Mouse (Mus musculus) G1E-ER4 (cell line): ENCODE data around the gene Golga5. TPM values are rescaled to one million over a fixed set of nuclear protein-coding genes. Genes with fewer than 3 reads are reported as not detected.

ENCODE experiments used
- GATA1 ChIP-seq: IDR thresholded peaks from one replicate; pipeline ENCODE4 v1.8.0; 2012; ENCODE audit warnings: low read length, inconsistent platforms
- polyA plus RNA-seq: library from polyadenylated mRNA; stranded (reverse); fragments of >175 nt; gene quantifications from 2 replicates; pipeline ENCODE4 v1.2.3, GENCODE M21; 2012

Golga5 gene
- polyA plus RNA-seq, 1 experiment: 8.3 TPM

GRCm38 (mm10) chr12:102521777-102522319, 52.9 kb downstream of the Golga5 start:
- no peak for TF ChIP-seq GATA1

- TF ChIP-seq GATA1: no peak
Measured at GRCm38 (mm10) chr12:102524216-102524615, 55.3 kb downstream of the Golga5 start.

DNA sequence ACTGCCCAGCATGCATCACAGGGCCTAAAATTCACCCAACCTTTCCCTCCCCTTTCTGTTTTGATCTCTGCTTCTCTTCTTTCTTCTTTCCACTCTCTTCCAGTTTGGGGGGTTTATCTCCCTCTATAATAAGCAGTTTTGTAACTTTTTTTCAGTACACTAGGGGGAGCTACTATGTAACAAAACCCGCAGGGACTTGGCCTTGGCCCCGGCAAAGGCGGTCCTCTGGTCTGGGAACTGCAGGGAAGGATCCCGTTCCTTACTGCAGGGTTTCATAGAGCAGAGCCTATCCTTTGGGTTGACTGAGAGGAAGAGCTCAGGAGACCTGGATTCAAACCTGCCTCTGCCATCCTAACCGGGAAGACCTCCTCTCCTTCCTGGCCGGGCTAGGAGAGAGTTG, 55.8 kb downstream of the Golga5 start:
- TF ChIP-seq GATA1: no peak

- TF ChIP-seq GATA1: no peak
Measured at GRCm38 (mm10) chr12:102527989-102528388, 59.1 kb downstream of the Golga5 start.

DNA sequence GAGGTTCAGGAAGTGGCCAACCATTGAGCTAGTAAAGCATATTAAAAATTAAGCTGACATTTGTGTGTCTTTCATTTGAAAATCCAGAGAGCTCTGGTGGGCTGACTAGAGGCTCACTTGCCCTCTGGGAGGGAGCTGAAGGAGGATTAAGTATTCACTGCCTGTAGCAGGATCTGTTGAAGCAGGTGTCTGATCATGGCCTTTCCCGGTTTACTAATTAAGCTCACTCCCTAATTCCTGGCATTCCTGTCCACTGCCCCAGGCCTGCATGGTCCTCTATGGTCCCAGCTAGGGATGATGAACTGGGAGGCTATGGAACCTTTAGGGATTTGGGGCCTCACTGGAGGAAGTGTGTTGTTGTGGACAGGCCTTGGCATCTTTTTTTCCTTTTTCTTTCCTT, 66.9 kb downstream of the Golga5 start:
- TF ChIP-seq GATA1: no peak

GRCm38 (mm10) chr12:102540278-102540677, 71.3 kb downstream of the Golga5 start:
- TF ChIP-seq GATA1: no peak

DNA sequence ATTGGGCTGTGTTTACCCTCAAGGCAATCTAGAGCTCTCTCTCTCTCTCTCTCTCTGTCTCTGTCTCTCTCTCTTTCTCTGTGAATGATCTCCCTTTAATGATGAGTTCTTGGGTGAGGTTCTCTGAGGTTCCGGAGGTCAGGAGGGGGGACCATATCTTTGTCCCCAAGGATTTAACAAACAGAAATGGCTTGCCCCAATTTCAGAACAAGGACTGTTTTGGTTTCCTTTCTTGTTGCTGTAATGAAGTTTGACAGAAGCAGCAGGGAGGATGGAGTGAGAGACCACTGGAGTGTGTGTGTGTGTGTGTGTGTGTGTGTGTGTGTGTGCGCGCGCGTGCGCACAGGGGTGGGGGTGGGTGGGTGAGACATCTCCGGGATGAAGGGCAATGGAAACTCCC, 72.2 kb downstream of the Golga5 start:
- TF ChIP-seq GATA1: no peak

DNA sequence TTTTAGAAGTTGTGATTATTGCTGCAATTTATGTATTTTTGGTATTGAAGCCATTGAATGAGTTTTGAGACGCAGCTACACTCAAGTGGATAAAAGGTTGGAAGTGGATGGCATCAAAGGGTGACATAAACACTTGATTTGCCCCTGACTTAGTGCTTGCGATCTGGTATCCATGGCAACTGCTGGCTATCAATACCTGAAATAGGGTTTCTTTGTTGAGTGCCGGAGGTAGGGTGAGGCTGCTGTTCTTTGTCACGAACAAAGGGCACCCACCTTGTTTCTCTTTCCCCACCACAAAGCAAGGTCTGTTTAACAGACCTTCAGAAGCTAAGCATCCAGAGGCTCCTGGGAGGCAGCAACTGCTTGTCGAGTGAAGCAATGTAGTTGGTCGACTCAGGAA, 76.2 kb downstream of the Golga5 start:
- no peak for TF ChIP-seq GATA1

Other genes starting within 250 kb of the Golga5 start
- gene Rin3, start 186.1 kb upstream of the Golga5 start, polyA plus RNA-seq: 0.03 and 0.06 TPM in 2 replicates
- 1.5 and 2.7 TPM in 2 replicates for gene Lgmn, start 29.3 kb upstream of the Golga5 start, polyA plus RNA-seq
- not detected in 2 replicates for gene Chga, start 85.8 kb downstream of the Golga5 start, polyA plus RNA-seq
- 3.1 and 5.0 TPM in 2 replicates for gene Itpk1, start 235.8 kb downstream of the Golga5 start, polyA plus RNA-seq